17 mouse cellular contexts compared by ENCODE assay signal in the genomic region with DNA sequence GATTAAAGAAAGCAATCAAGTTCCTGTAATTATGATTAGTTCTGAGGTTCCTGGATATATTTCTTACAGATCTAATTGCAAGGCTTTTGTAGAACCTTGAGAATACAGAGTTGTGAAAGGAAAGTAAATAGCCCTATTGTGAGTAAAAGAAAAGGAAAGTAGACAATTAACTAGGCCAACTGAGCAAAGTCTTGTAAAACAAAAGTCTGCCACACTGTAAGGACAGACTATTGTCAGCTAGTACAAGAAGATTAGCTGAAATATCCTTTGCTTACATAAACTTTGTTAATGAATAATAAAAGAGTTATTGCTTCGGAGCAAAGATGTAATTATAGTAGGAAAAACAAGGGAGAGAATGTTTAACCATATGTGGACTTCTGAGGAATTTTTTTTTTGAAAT.
"Had no signal": no experiment of that assay in that cellular context is flagged by ENCODE, and none has a peak within 500 bp of the region (broad histone marks: within the 10 kb centered on the region; RNA-seq: fewer than 3 reads in every experiment).

No protein-coding gene starts in this region.

- H3K4me3 ChIP-seq: midbrain, embryonic 10.5 days; midbrain, embryonic 12.5 days; myocyte; neural tube, embryonic 13.5 days; neural tube, embryonic 15.5 days; stomach, embryonic 15.5 days had no signal

- H3K9ac ChIP-seq: lung, embryonic 14.5 days; midbrain, embryonic 12.5 days; neural tube, embryonic 13.5 days; neural tube, embryonic 15.5 days; stomach, embryonic 15.5 days had no signal

- DNase-seq: lung, adult 18-20 months; lung, embryonic 14.5 days; lung, postnatal 10 days; lung, postnatal 4 days; midbrain, embryonic 14.5 days; right cerebral cortex, postnatal 14 days; thymus, adult 2 months; thymus, postnatal 25 days; thymus, postnatal 4 days had no signal

- H3K27ac ChIP-seq: midbrain, embryonic 10.5 days; midbrain, embryonic 12.5 days; neural tube, embryonic 13.5 days; neural tube, embryonic 15.5 days; stomach, embryonic 15.5 days; stomach, postnatal 0 days had no signal

- H3K27me3 ChIP-seq: midbrain, embryonic 12.5 days; neural tube, embryonic 13.5 days; neural tube, embryonic 15.5 days; stomach, embryonic 15.5 days had no signal

- H3K9me3 ChIP-seq: midbrain, embryonic 10.5 days; midbrain, embryonic 12.5 days; neural tube, embryonic 13.5 days; neural tube, embryonic 15.5 days; stomach, embryonic 15.5 days had no signal

- H3K36me3 ChIP-seq: midbrain, embryonic 10.5 days; midbrain, embryonic 12.5 days; neural tube, embryonic 13.5 days; neural tube, embryonic 15.5 days; stomach, embryonic 15.5 days had no signal

- H3K4me2 ChIP-seq: lung, embryonic 14.5 days; midbrain, embryonic 12.5 days; neural tube, embryonic 13.5 days; neural tube, embryonic 15.5 days; stomach, embryonic 15.5 days had no signal

- H3K4me1 ChIP-seq: midbrain, embryonic 10.5 days; midbrain, embryonic 12.5 days; neural tube, embryonic 13.5 days; neural tube, embryonic 15.5 days; stomach, embryonic 15.5 days had no signal

- ATAC-seq: midbrain, embryonic 16.5 days had no signal
